Mouse (Mus musculus) spleen, postnatal 0 days (tissue): ENCODE results near the gene Bclaf1. TPM values are rescaled to one million over a fixed set of nuclear protein-coding genes. Genes with fewer than 3 reads are reported as not detected.

Source experiments
- polyA plus RNA-seq: library from polyadenylated mRNA; unstranded; fragments of >200 nt; fragmentation: Nextera tagmentation; extraction: Ambion mirVana; gene quantifications from 2 replicates; pipeline ENCODE4 v1.2.1, GENCODE M21; 2015

The Bclaf1 gene
- polyA plus RNA-seq = 78.5 and 79.7 TPM in 2 replicates

GRCm38 (mm10) chr10:20311918-20312735, at the start of gene Bclaf1:
Gene Bclaf1 (plus strand): TSS chr10:20312469.

GRCm38 (mm10) chr10:20347285-20348214, 35.3 kb downstream of the Bclaf1 start, which contains the start of gene Mtfr2:
Gene Mtfr2 (plus strand): TSS chr10:20347770.

Other genes starting within 250 kb of the Bclaf1 start
- gene Map7, start 164.0 kb upstream of the Bclaf1 start, polyA plus RNA-seq = 4.2 and 4.8 TPM in 2 replicates
- gene Mtfr2, start 35.3 kb downstream of the Bclaf1 start, polyA plus RNA-seq = 4.1 and 4.3 TPM in 2 replicates